Mouse (Mus musculus): Measurements from ENCODE around the gene Rab3il1. TPM values are rescaled to one million over a fixed set of nuclear protein-coding genes. Genes with fewer than 3 reads are reported as not detected.
A peak's percentile ranks its signal among the peaks of the same experiment; 100 is the strongest.

Rab3il1 gene
- polyA plus RNA-seq, 1 experiment = 362 TPM

- Histone ChIP-seq H3K27me3 (ENCODE audit: control insufficient read depth, insufficient read depth, low read length) (no peaks in the 10 kb centered on the region), H3K36me3 (ENCODE audit: control insufficient read depth, insufficient read depth, low read length) (no peaks in the 10 kb centered on the region), H3K27ac (ENCODE audit: control insufficient read depth, insufficient read depth, low read depth, low read length) (no peak overlapping the region), H3K4me1 (ENCODE audit: control insufficient read depth, insufficient read depth, low read length) (no peaks in the 10 kb centered on the region; the same call in 1 of the 2 replicates), H3K4me3 (ENCODE audit: control insufficient read depth, low read depth, low read length) (peak overlapping the region; percentile 41; the same call in 1 of the 2 replicates)
- TF ChIP-seq POLR2A (IDR thresholded peaks at IDR 0.05; ENCODE audit: control insufficient read depth, low read depth, low read length) = no peak
- no peak for TF ChIP-seq CTCF (IDR thresholded peaks at IDR 0.05; ENCODE audit: control insufficient read depth, insufficient read depth, insufficient replicate concordance, low read depth, low read length)
Observed at GRCm38 (mm10) chr19:10052698-10053097, 51.2 kb downstream of the Rab3il1 start.

DNA sequence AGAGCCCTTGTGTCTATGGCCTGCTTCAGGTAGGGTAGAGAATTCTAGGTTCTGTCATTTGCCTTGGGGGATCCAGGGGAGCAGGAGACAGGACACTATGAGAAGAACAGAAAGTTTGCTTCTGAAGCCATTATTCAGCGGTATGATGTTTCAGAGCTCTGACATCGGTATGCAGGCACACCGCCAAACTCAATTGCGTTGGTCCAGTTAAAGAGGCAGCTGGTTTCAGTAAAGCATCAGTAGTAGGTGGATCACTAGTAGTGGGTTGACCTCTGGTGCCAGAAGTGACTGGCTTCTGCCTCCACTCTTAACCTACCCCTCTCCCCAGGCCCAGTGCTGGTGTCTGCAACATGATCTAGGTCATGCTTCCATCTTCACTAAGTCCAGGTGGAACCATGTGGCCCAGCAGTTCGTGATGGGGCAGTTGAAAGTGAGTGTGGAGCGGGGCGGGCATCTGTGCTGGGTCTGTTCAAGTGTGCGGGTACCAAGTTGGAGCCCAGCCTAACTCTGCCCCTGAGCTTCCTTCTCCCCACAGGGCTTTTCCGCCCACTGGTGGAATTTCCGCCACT, 52.3 kb downstream of the Rab3il1 start:
- no peaks in the 10 kb centered on the region for H3K27me3 ChIP-seq (ENCODE audit: control insufficient read depth, insufficient read depth, low read length)
- H3K27ac ChIP-seq (ENCODE audit: control insufficient read depth, insufficient read depth, low read depth, low read length) = no peak overlapping the region
- no peak overlapping the region for H3K4me3 ChIP-seq (ENCODE audit: control insufficient read depth, low read depth, low read length)
- H3K36me3 ChIP-seq (ENCODE audit: control insufficient read depth, insufficient read depth, low read length) = no peaks in the 10 kb centered on the region
- no peaks in the 10 kb centered on the region; the same call in 1 of the 2 replicates for H3K4me1 ChIP-seq (ENCODE audit: control insufficient read depth, insufficient read depth, low read length)
- TF ChIP-seq POLR2A (IDR thresholded peaks at IDR 0.05; ENCODE audit: control insufficient read depth, low read depth, low read length) = no peak
- TF ChIP-seq CTCF (IDR thresholded peaks at IDR 0.05; ENCODE audit: control insufficient read depth, insufficient read depth, insufficient replicate concordance, low read depth, low read length) = no peak

GRCm38 (mm10) chr19:10054361-10055075, 53.0 kb downstream of the Rab3il1 start:
- TF ChIP-seq CTCF (IDR thresholded peaks at IDR 0.05; ENCODE audit: control insufficient read depth, insufficient read depth, insufficient replicate concordance, low read depth, low read length) (no peak), POLR2A (IDR thresholded peaks at IDR 0.05; ENCODE audit: control insufficient read depth, low read depth, low read length) (no peak)
- Histone ChIP-seq H3K4me3 (ENCODE audit: control insufficient read depth, low read depth, low read length) (no peak overlapping the region), H3K27ac (ENCODE audit: control insufficient read depth, insufficient read depth, low read depth, low read length) (no peak overlapping the region), H3K36me3 (ENCODE audit: control insufficient read depth, insufficient read depth, low read length) (no peaks in the 10 kb centered on the region), H3K27me3 (ENCODE audit: control insufficient read depth, insufficient read depth, low read length) (no peaks in the 10 kb centered on the region), H3K4me1 (ENCODE audit: control insufficient read depth, insufficient read depth, low read length) (no peaks in the 10 kb centered on the region; the same call in 1 of the 2 replicates)

GRCm38 (mm10) chr19:10055261-10055660, 53.8 kb downstream of the Rab3il1 start:
- H3K36me3 ChIP-seq (ENCODE audit: control insufficient read depth, insufficient read depth, low read length) = no peaks in the 10 kb centered on the region

DNA sequence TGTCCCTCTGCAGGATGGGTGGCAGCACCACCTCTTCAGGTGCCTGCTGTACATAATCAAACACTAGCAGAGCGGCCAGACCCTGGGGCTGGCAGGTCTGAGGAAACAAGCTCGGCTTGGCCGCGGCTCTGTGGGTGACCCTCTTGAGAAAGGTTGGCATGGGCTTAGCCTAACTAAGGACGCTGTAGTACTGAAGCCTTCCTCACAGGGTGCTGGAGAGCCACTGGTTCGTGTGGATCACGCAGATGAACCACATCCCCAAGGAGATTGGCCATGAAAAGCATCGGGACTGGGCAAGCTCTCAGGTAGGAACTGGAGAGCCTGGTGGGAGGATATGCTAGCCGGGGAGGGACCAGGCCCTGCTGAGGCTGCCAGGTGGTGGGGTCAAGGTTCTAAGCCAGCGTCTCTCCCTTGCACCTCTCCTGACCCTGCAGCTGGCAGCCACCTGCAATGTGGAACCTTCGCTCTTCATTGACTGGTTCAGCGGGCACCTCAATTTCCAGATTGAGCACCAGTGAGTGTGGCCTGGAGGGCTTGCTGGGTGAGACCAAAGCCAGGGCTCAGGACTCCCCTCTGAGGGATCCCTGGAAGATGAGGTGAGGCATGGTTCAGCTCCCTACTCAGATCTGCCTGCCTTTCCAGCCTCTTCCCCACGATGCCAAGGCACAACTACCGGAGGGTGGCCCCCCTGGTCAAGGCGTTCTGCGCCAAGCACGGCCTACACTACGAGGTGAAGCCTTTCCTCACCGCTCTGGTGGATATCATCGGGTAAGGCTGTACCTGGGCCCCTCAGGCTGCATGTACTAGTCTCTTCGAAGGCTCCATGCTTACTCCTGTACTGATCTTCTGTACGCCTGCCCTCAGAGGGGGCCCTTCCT, 54.6 kb downstream of the Rab3il1 start:
- Histone ChIP-seq H3K27me3 (ENCODE audit: control insufficient read depth, insufficient read depth, low read length) (no peaks in the 10 kb centered on the region), H3K4me3 (ENCODE audit: control insufficient read depth, low read depth, low read length) (no peak overlapping the region), H3K27ac (ENCODE audit: control insufficient read depth, insufficient read depth, low read depth, low read length) (no peak overlapping the region), H3K4me1 (ENCODE audit: control insufficient read depth, insufficient read depth, low read length) (no peaks in the 10 kb centered on the region; the same call in 1 of the 2 replicates), H3K36me3 (ENCODE audit: control insufficient read depth, insufficient read depth, low read length) (no peaks in the 10 kb centered on the region)
- TF ChIP-seq CTCF (IDR thresholded peaks at IDR 0.05; ENCODE audit: control insufficient read depth, insufficient read depth, insufficient replicate concordance, low read depth, low read length) (peak; percentile 30; the same call in 1 of the 2 replicates), POLR2A (IDR thresholded peaks at IDR 0.05; ENCODE audit: control insufficient read depth, low read depth, low read length) (no peak)

More at GRCm38 (mm10) chr19:10055261-10055660, 53.8 kb downstream of the Rab3il1 start:
- Histone ChIP-seq H3K27ac (ENCODE audit: control insufficient read depth, insufficient read depth, low read depth, low read length) (no peak overlapping the region), H3K27me3 (ENCODE audit: control insufficient read depth, insufficient read depth, low read length) (no peaks in the 10 kb centered on the region), H3K4me1 (ENCODE audit: control insufficient read depth, insufficient read depth, low read length) (no peaks in the 10 kb centered on the region; the same call in 1 of the 2 replicates), H3K4me3 (ENCODE audit: control insufficient read depth, low read depth, low read length) (no peak overlapping the region)
- TF ChIP-seq POLR2A (IDR thresholded peaks at IDR 0.05; ENCODE audit: control insufficient read depth, low read depth, low read length) (no peak), CTCF (IDR thresholded peaks at IDR 0.05; ENCODE audit: control insufficient read depth, insufficient read depth, insufficient replicate concordance, low read depth, low read length) (no peak)

DNA sequence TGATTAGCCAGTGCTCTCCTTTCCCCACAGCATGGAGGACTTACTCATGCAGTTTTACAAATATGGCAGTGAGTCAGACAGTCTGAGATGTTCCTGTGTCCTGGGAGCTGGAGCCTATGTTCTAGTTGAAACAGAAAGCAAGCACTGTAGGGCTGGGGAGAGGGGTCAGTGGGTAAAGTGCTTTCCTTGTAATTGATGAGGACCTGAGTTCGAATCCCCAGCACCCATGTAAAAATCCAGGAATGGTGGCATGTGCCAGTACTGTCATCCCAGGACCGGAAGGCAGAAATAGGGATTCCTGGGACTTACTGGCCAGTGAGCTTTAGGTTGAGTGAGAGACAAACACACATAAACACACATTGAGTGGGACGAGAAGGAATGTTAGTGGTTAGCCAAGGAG, 55.2 kb downstream of the Rab3il1 start:
- TF ChIP-seq POLR2A (IDR thresholded peaks at IDR 0.05; ENCODE audit: control insufficient read depth, low read depth, low read length) (no peak), CTCF (IDR thresholded peaks at IDR 0.05; ENCODE audit: control insufficient read depth, insufficient read depth, insufficient replicate concordance, low read depth, low read length) (no peak)
- no peak overlapping the region for H3K4me3 ChIP-seq (ENCODE audit: control insufficient read depth, low read depth, low read length)
- no peak overlapping the region for H3K27ac ChIP-seq (ENCODE audit: control insufficient read depth, insufficient read depth, low read depth, low read length)
- no peaks in the 10 kb centered on the region for H3K27me3 ChIP-seq (ENCODE audit: control insufficient read depth, insufficient read depth, low read length)
- no peaks in the 10 kb centered on the region; the same call in 1 of the 2 replicates for H3K4me1 ChIP-seq (ENCODE audit: control insufficient read depth, insufficient read depth, low read length)
- no peaks in the 10 kb centered on the region for H3K36me3 ChIP-seq (ENCODE audit: control insufficient read depth, insufficient read depth, low read length)
